Mouse (Mus musculus) adrenal gland, postnatal 25 days (tissue): ENCODE measurements around the gene Ascl2. TPM values are rescaled to one million over a fixed set of nuclear protein-coding genes. Genes with fewer than 3 reads are reported as not detected.

ENCODE experiments used
- DNase-seq: peaks from one replicate; pipeline ENCODE4 v3.0.0; 2021; ENCODE audit warnings: mixed read lengths
- long read RNA-seq: library from polyadenylated mRNA; stranded (forward); transcript quantifications from one replicate; pipeline ENCODE4 v2.0.0, GENCODE M21; 2021
- total RNA-seq: library from RNA; stranded (reverse); gene quantifications from 2 replicates; pipeline ENCODE4 v1.2.3, GENCODE M21; 2021

Gene Ascl2
- 0.33 and 0.95 TPM in 2 replicates for total RNA-seq
- long read RNA-seq: 0 reads

GRCm38 (mm10) chr7:142968809-142969511, at the start of gene Ascl2:
Gene Ascl2 (minus strand): TSS chr7:142969264.
- peak; percentile 16 for DNase-seq

GRCm38 (mm10) chr7:143017181-143017580, 48.1 kb upstream of the Ascl2 start:
- no peak for DNase-seq

DNA sequence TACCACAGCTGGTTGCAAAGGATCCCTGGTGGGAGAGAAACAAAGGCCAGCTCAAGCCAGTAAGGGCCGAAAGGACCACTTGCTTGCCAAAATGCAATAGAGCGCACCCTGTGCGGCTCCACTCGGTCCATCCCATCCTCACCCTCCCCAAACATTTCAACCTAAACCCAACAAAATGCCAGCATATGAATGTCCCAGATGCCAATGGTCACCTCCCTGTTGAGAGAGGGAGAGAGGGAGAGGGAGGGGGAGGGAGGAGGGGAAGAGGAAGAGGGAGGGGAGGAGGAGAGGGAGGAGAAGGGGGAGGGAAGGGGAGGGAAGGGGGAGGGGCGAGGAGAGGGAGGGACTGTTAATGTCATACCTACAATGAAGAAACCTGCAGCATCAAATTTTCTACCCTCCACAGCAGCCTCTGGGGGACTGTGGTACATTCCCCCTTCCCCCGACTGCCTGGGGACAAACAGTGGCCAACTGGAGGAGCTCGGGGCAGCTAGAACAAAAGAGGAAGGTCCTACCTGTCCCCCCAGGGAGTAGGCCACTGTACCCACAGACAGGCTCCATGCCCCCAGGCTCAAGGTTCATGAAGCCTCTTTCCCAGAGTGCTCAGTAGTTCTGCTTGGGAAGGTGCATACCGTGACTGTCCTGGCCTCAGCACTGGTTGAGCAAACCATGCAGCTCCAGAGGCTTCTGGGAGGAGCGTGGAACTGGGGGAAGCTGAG, 47.5 kb upstream of the Ascl2 start:
- DNase-seq: no peak

GRCm38 (mm10) chr7:143015755-143016423, 46.8 kb upstream of the Ascl2 start:
- peak; percentile 64 for DNase-seq

- peak; percentile 81 for DNase-seq
Measured at GRCm38 (mm10) chr7:143014862-143015659, 46.0 kb upstream of the Ascl2 start.

- peak; percentile 87 for DNase-seq
Measured at GRCm38 (mm10) chr7:143013420-143014178, 44.5 kb upstream of the Ascl2 start.

GRCm38 (mm10) chr7:143012230-143012875, 43.3 kb upstream of the Ascl2 start:
- DNase-seq: peak; percentile 61

- DNase-seq: no peak
Measured at GRCm38 (mm10) chr7:143011226-143011625, 42.2 kb upstream of the Ascl2 start.

DNA sequence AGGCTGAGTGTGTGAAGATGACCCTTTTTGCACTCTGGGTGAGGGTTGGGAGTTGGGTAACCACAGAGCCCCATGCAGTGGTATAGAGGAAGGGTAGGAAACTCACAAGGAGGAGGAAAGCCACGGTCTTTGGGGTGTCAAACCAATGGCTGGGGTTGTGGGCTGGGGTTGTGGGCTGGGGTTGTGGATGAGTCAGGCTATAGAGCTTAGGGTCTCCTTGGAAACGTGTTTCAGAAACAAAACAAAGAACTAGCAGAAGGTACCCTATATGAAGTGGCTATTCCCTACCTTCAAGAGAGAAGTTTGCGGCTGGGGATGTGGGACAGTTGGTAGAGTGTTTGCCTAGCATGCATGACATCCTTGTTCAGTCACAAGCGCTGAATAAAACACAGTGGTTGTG, 40.9 kb upstream of the Ascl2 start:
- DNase-seq: no peak

DNA sequence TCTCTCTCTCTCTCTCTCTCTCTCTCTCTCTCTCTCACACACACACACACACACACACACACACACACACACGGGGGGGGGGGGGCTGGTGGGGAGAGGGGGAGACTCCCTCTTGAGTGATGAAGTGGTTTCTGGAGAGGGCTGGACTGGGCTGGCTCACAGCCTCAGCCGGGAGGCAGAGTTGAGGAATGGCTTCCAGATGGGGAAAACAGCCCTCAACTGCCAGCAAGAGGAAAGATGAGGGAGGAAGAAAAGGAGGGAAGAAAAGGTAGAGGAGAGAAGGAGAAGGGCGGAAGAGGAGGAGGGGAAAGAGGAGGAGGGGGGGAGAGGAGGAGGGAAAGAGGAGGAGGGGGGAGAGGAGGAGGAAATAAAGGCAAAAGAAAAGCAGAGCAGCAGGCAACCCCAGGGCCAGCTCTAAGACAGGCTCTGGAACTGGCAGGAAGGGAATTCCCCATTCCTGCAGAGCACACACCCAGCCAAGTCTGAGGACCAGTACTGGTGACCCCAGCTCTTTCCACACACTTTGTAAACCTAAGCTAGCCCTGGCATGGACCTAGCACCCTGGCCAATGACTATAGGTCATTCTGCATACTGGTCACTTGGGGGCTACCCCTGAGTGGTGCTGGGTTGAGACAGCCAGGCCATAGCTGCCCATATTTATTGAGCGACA, 40.1 kb upstream of the Ascl2 start:
- no peak for DNase-seq

DNA sequence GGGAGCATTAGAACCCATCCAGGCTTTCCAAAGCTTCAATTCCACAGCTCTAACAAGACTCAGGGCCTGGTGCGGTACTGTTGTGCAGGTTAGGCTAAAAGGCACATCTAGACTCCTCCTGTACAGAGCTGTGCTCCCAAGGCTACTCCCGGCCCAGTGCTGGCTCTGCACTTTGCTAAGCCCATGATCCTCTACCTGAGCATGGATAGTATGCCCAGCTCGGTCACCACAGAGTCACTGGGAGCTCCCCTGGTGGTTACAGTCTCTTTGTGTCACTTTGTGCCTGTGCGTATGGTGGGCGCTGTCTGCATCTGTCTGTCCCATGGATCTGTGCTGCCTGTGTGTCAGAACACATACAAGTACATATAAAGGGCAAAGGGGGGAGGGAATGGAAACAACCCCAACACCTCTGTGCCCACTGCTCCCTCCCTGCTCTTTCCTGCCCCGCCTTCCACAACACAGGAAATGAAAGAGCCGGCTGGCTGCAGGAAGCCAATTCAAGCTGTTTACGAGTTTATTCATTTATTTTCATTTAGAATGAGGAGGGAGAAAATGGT, 39.4 kb upstream of the Ascl2 start:
- no peak for DNase-seq

GRCm38 (mm10) chr7:143007599-143008369, 38.7 kb upstream of the Ascl2 start:
- peak; percentile 95 for DNase-seq

GRCm38 (mm10) chr7:143006756-143007598, 37.9 kb upstream of the Ascl2 start:
- no peak for DNase-seq

GRCm38 (mm10) chr7:143006097-143006755, 37.2 kb upstream of the Ascl2 start:
- no peak for DNase-seq

DNA sequence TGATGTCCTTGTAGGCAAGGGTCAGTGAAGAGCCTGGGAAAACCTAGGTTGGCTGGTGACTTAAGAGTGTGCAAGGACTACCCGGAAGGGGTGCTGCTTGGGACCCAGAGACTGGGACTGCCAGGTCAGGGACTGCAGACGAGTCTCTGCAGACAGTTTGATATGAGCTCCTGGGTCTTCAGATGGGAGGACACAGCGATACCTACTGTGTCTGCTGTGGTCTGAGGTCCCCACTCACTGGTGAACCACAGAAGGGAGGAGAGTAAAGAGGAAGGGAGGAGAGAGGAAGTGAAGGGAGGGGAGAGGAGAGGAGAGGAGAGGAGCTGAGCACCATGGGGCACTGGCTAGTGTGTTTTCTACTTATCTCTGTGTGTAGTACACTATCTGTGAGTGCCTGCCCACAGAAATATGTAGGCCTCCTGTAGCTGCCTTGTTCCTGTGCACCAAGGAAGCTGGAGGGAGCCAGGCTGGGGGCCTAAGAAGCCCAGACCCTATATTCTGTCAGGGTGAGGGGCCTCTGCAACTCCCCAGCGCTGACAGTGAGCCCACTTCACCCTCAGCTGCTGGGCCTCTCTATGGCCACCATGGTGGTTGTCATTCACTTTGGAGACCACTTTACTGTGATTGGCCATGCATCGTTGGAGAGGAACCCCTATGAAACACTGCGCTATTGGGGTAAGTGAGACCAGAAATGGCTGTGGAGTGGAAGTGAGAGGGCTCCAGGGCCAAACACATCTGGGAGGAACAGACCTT, 36.5 kb upstream of the Ascl2 start:
- DNase-seq: no peak

GRCm38 (mm10) chr7:143004727-143005343, 35.8 kb upstream of the Ascl2 start, which contains the start of gene Tspan32:
Gene Tspan32 (plus strand): TSS chr7:143005046.
- no peak for DNase-seq
